Mouse (Mus musculus): ENCODE results near the gene Tnfaip2.

Tnfaip2 gene

DNA sequence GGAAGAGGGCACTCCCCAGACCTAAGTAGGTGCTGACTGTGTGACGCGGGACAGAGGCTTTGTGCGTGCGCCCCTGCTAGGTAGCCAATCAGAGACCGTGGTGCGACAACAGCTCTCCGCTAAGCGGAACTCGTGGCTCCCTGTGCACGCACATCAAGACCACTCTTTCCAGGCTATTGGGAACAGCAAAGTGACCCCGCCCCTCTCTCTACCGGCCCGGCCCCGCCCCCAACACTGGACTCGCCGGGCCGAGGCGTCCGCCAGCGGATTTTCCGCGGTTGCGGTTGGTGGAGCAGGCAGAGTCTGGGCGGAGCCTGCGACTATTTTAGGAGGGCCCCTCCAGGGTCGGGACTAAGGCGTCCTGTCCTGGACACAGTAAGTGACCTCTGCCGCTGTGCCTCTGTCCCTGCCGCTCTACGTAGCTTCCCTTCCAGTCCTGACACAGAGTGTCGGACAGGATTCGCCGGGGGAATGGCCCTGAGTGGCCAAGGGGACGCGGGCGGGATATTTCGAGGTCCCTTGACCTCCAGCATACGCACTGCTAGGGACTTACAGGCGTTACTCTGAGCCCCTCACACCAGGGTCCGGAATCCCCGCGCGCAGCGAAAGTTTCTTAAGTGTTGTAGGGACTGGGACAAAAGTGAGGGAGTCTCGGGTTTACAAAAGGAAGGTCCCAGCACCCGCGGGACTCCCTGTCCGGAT is at the start of gene Tnfaip2:
Tnfaip2 (plus strand) TSS at position 161 of the 702 bp plus-strand sequence.
- DNase-seq (ENCODE audit: low spot score in 2 of 2) = peak; percentile 76 to 86

DNA sequence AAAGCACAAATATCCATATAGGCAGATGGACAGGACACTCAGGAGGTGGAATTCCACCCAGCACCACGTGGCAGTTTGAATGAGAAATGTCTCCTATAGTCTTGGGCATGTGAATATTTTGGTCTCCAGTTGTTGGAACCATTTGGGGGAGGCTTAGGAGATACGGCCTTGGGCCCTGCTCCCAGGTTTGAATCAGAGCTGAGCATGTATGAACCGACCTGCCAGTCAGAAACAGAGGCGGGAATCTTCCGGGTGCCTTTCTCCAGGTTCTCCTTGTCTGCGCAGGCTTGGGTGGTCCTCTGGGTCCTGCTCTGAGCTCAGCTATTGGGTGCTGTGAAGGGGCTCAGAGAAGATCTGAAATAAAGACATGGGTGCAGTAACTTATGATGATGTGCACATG is 48.3 kb upstream of the Tnfaip2 start:
- no peak for DNase-seq (ENCODE audit: low spot score in 2 of 2)

DNA sequence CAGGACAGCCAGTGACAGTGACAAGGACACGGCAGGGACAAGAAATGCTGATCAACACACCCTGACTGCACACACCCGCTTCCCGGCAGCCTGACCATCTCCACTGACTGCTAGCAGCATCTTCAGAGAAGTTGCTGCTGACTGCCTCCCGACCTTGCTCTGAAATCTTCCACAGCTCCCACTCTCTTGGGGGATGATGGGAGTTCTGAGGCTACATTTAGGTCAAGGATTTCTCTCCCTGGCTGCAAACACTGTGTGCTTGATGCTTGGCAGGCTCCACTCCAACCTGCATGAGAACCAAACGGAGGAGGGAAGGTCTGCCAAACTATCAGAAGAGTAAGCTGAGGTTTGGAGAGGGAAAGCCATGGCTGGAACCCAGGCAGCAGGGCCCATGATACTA is 45.3 kb upstream of the Tnfaip2 start:
- DNase-seq (ENCODE audit: low spot score in 2 of 2) = no peak

DNA sequence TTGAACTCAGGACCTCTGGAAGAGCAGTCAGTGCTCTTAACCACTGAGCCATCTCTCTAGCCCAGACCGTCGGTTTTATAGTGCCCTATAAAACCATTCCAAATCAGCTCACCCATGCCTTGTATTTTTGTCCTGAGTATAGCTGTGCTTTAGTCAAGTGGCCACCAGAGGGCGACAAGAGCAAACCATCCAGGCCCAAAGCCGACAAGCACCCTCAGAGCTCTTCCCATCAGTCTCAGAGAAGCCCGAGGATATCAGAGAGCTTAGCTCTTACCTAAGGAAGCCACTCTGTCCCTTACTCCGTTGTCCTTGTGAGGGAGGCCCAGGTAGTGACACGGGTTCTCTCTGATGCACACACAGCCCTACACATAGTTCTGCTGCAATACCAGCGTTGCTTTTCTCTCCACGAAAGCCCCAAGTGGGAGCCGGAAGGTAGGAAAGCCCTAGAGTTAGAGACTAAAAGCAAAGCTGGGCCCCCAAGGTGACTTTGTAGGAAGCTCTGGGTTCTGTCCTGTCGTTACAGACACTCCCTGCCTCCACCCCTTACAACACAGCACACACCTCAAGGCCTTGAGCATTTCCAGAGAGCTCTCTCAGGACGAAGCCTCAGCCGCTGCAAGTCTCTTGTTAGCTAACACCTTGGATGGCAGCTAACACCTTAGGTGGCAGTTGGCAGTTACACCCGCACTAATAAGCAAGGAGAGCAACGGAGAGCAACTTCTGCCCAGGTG is 40.6 kb upstream of the Tnfaip2 start:
- no peak for DNase-seq (ENCODE audit: low spot score in 2 of 2)

DNA sequence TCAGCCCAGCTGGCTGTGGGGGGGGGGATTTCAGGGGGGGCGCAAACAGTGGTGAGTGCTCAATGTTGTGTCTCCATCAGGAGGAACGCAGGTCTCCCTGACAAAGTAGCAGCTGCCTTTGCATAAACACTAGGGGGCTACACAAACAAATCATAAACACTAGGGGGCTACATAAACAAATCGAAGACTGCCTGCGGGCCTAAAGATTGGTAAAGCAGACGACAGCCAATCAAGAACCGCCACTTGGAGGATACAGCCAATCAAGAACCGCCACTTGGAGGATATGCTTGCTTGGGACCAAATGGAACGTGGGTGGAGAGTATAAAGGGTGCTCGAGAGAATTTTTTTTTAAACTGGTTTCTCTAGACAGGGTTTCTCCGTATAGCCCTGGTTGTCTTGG is 37.4 kb upstream of the Tnfaip2 start:
- no peak for DNase-seq (ENCODE audit: low spot score in 2 of 2)

DNA sequence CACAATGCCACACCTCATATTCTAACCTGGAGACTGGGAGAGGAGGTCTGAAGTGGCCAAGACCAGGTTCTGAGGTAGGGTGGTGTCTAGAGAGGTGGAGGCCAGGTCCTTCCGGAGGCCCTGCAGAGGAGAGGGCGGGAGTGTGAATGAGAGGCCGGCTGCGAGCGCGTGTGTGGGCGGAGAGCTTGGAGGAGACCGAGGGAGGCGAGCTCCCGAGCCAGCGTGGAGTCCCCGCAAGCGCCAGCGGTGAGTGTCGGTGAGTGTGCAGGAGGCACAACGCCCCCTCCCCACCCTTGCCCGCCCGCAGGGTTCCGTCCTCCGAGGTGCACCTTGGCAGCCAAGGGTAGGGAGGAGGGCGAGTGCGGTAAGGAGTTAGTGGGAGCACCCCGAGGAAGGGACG is 35.6 kb upstream of the Tnfaip2 start, which contains the start of gene Lbhd2:
Lbhd2 (plus strand) TSS at position 188 of the 400 bp plus-strand sequence.
- DNase-seq (ENCODE audit: low spot score in 2 of 2) = no peak

DNA sequence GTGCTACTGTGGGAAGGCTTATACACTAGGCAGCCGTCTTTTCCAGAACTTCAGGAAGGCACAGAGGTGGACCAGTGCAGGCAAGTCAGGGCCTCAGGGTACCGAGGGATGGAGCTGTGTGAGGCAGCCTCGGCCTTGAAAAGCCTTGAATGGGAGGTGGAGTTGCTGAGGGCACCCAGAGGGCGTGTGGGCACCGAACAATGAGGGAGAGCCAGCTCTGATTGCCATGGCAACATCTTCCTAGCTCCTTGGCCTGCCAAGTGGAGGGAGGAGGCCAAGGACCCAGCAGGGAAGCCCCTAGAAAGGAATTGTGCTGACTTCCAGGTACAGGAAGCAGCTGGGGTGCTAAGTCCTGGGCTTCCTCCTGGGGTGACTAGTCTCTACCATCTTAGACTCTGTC is 32.7 kb upstream of the Tnfaip2 start:
- DNase-seq (ENCODE audit: low spot score in 2 of 2) = no peak

DNA sequence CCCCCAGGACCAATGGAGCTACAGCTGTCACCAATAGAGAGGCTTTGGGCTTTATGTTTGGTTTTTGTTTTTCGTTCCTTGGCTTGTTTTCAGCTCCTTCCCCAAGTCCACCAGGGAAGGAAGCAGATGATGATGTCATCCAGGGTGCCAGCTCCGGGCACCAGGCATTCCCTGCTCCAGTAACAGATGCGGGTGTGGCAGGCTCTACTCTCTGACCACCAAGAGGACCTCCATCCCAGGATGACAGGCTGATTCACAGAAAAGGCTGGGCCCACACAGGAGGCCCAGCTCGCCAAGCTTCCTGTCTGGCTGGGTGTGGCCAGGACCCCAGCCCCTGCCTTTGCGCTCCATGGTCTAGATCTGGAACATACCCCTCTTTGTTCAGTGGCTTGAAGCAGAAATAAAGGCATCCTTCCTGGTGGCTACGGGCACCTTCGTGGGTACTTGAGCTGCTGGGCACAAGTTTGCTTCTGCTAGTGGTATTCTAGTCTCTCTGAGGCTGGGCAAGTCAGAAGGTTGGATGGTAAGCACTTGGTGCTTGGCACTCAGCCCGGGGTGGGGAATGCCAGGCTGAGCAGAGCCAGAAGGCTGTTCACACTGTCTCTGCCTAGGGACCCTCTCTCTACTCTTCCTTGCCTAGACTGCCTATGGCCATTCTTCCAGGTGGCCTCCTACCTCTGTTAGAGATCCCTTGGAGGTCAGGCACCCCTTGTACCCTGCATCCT is 30.5 kb upstream of the Tnfaip2 start:
- no peak for DNase-seq (ENCODE audit: low spot score in 2 of 2)

DNA sequence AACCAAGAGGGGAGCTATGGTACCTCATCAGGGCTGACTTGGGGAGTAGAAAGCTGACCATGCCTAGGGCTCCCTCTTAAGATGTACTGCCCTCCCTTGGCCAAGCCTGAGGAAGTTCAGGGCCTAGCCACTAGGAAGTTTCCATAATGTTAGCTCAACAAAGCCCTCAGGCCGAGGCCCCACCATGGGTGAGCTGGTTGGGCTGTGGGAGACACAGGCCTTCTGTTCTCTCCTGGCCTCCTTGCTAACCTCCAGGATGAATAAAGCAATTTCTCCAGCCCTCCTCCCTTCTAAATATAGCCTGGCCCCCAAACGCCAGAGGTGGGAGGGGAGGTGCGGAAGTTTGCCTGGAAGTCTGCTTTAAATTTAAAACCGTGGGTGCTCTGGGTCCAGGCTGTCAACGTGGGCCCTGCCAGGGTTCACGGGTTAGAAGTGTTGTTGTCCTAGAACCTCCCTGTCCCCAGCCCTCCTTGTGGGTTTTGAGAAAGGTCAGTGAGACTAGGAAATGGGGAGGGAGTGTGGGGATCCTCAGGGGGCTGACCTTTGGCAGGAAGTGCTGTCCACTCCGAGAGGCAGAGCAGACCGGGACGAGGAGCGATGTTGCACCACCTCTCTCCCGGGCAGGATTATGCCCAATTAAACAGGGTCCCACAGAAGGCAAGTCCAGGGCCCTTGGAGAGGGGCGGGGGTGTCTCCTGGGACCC is 29.5 kb upstream of the Tnfaip2 start:
- DNase-seq (ENCODE audit: low spot score in 2 of 2) = no peak

DNA sequence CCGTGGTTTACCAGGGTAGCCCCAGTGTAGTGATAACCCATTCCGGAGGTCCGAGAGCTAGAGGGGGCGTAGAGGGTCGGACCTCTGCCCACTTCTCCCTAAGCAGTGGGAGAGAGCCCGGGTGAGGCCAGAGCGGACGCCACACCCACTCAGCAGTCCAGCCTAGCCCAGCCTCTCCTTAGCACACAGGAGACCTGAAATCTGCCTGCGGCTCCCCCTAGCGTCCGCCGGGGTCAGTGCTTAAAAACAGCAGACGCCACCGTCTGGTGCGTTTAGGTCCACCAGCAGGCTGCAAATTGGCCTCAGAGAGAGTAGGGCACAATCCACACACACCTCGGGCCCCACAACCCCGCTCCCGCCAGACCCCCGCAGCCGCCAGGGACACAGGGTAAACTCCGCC is 29.0 kb upstream of the Tnfaip2 start:
- peak; percentile 65 to 74 for DNase-seq (ENCODE audit: low spot score in 2 of 2)

DNA sequence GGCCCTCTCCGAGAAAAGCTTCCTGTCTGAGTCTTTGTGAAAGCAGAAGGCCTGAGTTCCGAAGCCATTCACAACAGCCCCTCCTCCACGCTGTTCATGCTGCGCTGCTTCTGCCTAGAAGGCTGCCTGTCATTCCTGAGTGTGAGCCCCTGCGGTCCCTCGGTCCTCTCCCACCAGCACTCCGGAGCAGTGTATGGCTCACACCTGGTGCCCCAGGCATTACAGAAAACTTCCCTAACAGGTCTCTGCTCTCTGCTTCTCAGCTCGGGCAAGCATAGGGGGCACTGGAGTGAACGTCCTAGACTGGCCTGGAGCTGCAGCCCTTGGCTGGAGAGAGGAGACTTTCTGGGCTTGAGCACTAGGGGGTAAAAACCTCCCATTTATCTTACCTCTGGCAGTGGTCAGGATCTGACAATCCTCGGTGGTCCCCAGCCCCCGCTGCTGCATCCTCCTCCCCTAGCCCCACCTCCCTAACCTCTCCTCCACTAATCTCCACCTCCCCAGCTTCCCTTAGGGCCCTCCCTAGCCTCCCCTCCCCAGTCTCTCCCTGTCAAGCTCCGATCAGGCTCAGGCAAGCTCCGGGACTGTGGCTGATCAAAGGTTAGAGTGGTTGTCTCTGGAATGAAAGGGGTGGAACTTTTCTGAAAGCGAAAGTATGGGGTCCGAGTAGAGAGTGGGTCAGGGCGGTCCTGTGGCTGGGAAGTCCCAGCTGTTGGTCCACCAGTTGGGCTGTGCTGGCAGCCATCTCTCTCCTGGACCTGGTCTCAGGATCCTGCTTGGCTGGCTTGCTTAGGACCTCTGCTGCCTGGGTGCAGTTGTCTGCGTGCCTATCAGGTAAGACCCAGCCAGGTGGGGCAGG is 25.1 kb upstream of the Tnfaip2 start, which contains the start of gene Exoc3l4:
Exoc3l4 (plus strand) TSS at position 97 of the 859 bp plus-strand sequence.
- DNase-seq (ENCODE audit: low spot score in 2 of 2) = no peak

DNA sequence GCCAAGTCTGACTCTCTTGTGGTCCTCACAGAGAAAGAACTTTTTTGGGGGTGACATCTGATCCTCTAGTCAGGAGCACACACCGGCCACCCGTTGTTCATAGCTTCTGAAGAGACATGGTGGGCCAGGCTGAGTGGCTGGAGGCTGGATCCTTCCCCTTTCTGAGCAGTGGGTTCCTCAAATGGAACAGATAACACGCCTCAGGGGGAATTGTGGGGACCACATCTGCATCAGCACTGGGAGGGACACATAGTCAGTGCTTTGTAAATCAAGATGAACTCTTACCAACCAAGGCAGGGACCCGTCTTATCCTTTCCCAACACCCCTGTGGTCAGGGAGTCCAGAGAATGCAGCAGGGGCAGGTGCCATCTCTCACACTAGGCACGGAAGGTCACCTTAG is 22.4 kb upstream of the Tnfaip2 start:
- DNase-seq (ENCODE audit: low spot score in 2 of 2) = no peak

DNA sequence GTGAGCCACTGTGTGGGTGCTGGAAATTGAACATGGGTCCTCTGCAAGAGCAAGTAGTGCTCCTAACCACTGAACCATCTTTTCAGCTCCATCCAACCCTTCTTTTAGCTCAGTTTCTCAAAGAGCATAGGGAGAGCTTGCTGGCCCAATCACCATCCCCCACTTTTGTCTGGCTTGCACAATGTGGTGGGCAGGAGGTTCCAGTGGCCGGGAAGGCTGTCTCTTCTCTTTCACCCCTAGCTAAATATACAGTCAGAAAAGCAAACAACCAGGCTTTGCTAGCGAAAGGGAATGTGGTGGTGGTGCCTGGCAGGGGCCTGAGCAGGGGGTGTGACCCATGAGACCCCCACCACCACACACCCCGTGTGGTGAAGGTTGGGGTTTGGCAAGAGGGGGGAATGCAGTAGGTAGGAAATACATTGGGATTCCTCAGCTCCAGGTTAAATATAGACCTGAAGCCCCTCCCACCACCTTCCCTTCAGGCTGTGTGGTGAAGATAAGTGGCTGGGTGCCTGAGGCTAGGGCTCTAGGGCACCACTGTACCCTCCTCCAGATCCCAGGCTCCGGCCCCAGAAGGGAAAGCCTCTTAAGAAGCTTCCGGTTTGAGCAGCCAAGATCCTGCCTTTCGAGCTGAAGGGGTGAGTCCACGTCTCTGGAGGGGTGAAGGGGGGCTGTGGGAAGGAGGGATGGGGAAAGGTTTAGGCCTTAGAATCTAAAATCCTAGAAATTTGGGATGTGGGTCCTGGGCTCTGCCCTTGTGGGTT is 21.1 kb upstream of the Tnfaip2 start:
- no peak for DNase-seq (ENCODE audit: low spot score in 2 of 2)

DNA sequence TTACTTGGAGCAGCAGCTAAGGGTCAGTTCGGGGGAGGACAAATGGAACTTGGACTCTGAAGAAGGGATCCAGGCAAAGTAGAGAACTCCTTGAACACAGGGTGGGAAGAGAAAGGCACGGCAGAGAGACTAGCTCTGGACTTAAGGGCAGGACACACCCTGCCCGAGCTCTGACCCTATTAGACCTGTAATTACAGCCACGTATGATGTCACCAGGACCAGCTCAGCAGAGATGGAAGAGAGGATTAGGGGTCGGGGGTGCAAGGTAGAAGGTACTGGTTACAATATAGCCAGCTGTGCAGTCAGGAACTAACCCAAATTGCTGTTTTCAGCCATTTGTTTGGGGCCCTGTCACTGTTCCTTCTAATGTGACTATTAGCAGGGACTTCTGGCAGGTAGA is 19.4 kb upstream of the Tnfaip2 start:
- no peak for DNase-seq (ENCODE audit: low spot score in 2 of 2)

DNA sequence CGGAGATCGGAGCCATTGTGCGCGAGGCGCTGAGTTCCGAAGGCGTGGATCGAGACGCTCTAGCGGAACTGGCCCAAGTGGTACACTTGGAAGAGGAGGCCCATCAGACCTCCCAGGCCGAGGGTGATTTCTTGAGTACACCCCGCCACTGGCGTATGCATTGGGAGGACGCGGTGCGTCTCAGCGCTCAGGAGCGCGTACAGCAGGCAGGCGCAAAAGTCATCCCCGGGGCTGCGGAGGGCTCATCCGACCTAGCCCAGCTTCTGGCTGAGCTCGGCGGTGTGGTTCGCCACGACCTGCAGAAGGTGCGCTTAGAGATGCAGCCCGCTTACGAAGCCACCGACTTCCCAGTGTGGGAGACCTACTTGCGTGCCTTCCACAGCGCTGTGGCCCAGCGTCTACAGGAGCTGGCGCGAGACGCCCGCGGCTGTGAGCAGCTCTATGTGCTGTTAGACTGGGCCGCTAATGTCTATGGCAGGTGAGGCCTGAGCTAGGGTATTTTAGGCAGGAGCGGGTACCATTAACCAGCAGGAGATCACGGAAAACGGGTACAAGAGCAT is 18.6 kb upstream of the Tnfaip2 start:
- no peak for DNase-seq (ENCODE audit: low spot score in 2 of 2)

DNA sequence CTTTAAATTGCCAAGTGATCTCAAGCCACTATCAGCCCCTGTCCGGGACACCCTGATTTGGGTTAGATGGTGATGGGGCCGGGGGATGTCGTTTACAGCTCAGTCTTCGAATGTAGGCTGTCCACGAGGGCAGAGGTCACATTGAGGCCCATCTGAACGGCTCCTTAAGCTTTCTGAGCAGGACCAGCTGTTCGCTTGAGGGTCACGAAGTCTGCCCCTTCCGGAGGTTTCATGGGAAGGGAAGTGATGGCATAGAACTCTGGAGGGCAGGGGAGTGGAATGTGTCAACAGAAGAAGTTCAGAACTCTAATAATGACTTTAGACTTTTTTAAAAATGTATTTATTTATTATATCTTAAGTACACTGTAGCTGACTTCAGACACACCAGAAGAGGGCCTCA is 17.7 kb upstream of the Tnfaip2 start:
- no peak for DNase-seq (ENCODE audit: low spot score in 2 of 2)

DNA sequence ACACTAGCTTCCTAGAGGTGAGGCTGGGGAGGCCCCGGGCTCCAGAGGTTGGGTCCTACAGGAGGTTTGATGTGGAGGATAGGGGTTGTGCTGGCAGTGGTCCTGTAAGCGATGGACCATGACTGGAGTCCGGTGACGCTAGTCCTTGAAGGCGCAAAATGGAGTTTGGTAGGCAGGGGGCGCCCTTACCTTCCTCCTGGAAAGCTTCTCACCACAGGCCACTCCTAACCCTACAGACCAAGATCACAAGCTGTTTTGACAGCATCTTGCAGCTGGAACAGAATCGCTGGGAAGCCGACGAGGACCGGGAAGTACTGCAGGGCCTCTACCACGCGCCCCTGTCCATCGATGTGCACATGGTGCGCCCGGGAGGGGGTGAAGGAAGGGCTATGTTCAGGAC is 17.0 kb upstream of the Tnfaip2 start:
- DNase-seq (ENCODE audit: low spot score in 2 of 2) = peak; percentile 46 to 55

DNA sequence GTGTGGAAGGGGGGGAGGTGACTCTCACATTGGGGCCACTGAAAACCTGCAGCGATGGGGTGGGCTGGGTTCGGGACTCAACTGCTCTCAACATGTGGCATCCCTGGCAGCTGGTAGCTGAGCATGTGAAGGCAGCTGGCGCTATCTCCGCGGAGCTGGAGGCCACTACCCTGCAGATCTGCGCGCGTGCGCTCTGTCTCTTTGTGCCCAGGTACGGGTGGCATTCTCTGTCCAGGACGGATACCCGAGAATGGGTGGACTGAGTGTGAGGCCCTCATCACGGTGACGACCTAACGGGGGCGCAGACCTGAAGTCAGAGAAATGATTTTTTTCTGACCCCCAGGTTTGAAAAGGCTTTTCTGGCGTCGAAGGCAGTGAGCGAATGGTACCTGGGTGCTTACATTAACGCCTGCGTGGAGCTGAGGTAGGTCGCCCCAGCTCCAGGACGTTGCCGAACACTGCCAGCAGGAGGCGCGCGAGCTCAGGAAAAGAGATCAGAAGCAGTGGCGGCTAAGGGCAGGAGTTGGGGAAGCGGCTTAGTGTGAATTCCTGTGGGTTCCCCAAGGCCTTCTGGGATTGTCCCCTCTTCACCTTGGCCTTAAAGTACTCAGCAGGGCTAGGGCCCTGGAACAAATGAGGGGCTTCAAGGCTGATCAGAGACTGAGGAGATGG is 16.3 kb upstream of the Tnfaip2 start:
- peak; percentile 69 to 78 for DNase-seq (ENCODE audit: low spot score in 2 of 2)

DNA sequence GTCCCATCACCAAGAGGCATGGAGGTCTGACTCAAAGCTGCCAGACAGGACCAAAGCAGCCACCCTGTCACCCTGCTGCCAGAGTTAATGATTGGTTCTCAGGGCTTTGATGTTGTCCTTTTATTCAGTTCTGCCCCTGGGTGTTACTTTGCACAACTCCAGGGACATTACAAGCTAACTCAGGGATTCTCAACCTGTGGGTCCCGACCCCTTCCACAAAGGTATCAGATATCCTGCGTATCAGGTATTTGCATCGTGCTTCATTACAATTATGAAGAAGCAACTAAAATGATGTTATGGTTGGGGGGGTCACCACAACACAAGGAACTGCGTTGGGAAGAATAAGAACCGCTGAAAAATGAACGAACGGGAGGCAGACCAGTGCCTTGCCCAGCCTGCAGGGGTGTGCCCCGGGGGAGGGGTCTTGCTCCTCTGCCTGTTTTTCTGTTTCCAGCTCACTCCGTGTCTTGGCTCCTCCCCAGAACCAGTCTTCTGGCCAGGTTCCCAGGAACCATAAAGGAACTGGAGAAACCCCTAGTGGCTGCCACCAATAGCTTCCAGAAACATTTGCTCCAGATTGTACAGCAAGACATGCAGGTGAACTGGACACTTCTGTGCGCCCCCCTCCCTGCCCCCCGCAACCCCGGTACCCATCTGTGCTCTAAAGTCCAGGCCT is 14.7 kb upstream of the Tnfaip2 start:
- no peak for DNase-seq (ENCODE audit: low spot score in 2 of 2)

Measured in spleen, postnatal 36 days (tissue).